14 mouse cellular contexts compared by ENCODE assay signal in the genomic region with DNA sequence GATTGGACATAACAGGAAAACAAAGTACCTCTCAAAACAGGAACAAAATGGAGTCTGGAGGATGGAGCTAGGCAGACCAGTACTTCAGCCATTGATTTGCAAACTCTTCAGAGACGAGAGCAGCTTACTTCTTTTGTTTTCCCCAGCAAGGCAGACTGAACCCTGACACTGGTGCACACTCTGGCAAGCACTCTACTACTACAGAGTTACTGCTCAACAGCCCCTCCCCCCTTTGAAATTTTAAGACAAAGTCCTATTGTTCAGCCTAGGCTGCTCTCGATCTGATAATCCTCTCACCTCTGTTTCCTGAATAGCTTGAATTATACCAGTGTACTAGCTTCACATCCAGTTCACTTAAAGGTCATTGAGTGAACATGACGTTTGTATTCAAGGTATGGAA. TPM values are rescaled to one million over a fixed set of nuclear protein-coding genes. Genes with fewer than 3 reads are reported as not detected.
DNase-seq lines count a peak whose midpoint lies in the region; ATAC-seq lines count a peak whose summit lies in the region.
"Had no signal": no experiment of that assay in that cellular context is flagged by ENCODE, and none has a peak within 500 bp of the region (broad histone marks: within the 10 kb centered on the region; RNA-seq: fewer than 3 reads in every experiment).

No protein-coding gene starts in this region.

- no peak for DNase-seq in lung, adult 18-20 months
- DNase-seq in embryo, embryonic 10.5 days (ENCODE audit: low spot score) = peak; percentile 45
- no peak for DNase-seq in cerebellum, postnatal 36 days
- DNase-seq: gastrocnemius, postnatal 36 days; heart, postnatal 10 days; kidney, postnatal 4 days; thymus, adult 2 months had no signal

- 8% methylated on average over 3 of the region's 3 CpGs for WGBS in lung, embryonic 16.5 days
- under 1% methylated on average over 3 of the region's 3 CpGs for WGBS in forebrain, embryonic 15.5 days
- 17% methylated on average over 3 of the region's 3 CpGs for WGBS in stomach, embryonic 14.5 days

- H3K27ac ChIP-seq in lung, embryonic 16.5 days (ENCODE audit: low read length) = no peak overlapping the region
- H3K27ac ChIP-seq in forebrain, embryonic 15.5 days (replicated peaks) = no peak overlapping the region
- H3K27ac ChIP-seq in stomach, embryonic 14.5 days (ENCODE audit: low read length) = no peak overlapping the region

- ATAC-seq in lung, embryonic 16.5 days (ENCODE audit: low read depth) = peak; percentile 72
- ATAC-seq in forebrain, embryonic 15.5 days (replicated peaks) = 0 out of 2 replicates have a peak, but pooled peaks have one; percentile 53
- peak; percentile 81; the same call in 1 of the 2 replicates for ATAC-seq in stomach, embryonic 14.5 days (ENCODE audit: insufficient number of reproducible peaks, insufficient read depth, low FRiP score, low read depth)
- no peak for ATAC-seq in granulocyte monocyte progenitor cell, adult 5-6 weeks (replicated peaks; ENCODE audit: poor library complexity, severe bottlenecking)
- ATAC-seq: lung, postnatal 0 days had no signal

- H3K4me2 ChIP-seq in lung, embryonic 16.5 days (ENCODE audit: low read depth, low read length) = no peak overlapping the region
- H3K4me2 ChIP-seq in forebrain, embryonic 15.5 days (replicated peaks) = no peak overlapping the region
- no peak overlapping the region for H3K4me2 ChIP-seq in stomach, embryonic 14.5 days (replicated peaks; ENCODE audit: low read depth, low read length)

- H3K9me3 ChIP-seq in lung, embryonic 16.5 days (ENCODE audit: control insufficient read depth, low read length) = no peaks in the 10 kb centered on the region
- no peaks in the 10 kb centered on the region for H3K9me3 ChIP-seq in forebrain, embryonic 15.5 days
- no peaks in the 10 kb centered on the region for H3K9me3 ChIP-seq in stomach, embryonic 14.5 days (ENCODE audit: control insufficient read depth, low read depth, low read length)
- H3K9me3 ChIP-seq: G1E had no signal

- no peak overlapping the region for H3K4me3 ChIP-seq in lung, embryonic 16.5 days (ENCODE audit: low read length)
- H3K4me3 ChIP-seq in forebrain, embryonic 15.5 days = no peak overlapping the region
- no peak overlapping the region for H3K4me3 ChIP-seq in stomach, embryonic 14.5 days (ENCODE audit: low read depth, low read length)

- no peaks in the 10 kb centered on the region for H3K36me3 ChIP-seq in lung, embryonic 16.5 days (ENCODE audit: control insufficient read depth, insufficient read depth, low read length)
- H3K36me3 ChIP-seq in forebrain, embryonic 15.5 days = no peaks in the 10 kb centered on the region
- H3K36me3 ChIP-seq in stomach, embryonic 14.5 days (ENCODE audit: control insufficient read depth, insufficient read depth, low read length) = no peaks in the 10 kb centered on the region
- H3K36me3 ChIP-seq: G1E had no signal

- H3K4me1 ChIP-seq in lung, embryonic 16.5 days (replicated peaks; ENCODE audit: control insufficient read depth, insufficient read depth, low read length) = no peaks in the 10 kb centered on the region
- H3K4me1 ChIP-seq in forebrain, embryonic 15.5 days = no peaks in the 10 kb centered on the region
- no peaks in the 10 kb centered on the region for H3K4me1 ChIP-seq in stomach, embryonic 14.5 days (ENCODE audit: control insufficient read depth, insufficient read depth, low read length)

- H3K9ac ChIP-seq in lung, embryonic 16.5 days (ENCODE audit: low read length) = no peak overlapping the region
- H3K9ac ChIP-seq in forebrain, embryonic 15.5 days (replicated peaks) = no peak overlapping the region
- H3K9ac ChIP-seq in stomach, embryonic 14.5 days (replicated peaks; ENCODE audit: low read depth, low read length) = no peak overlapping the region

- H3K27me3 ChIP-seq in lung, embryonic 16.5 days (ENCODE audit: control insufficient read depth, insufficient read depth, low read depth, low read length) = no peaks in the 10 kb centered on the region
- no peaks in the 10 kb centered on the region for H3K27me3 ChIP-seq in forebrain, embryonic 15.5 days
- no peaks in the 10 kb centered on the region for H3K27me3 ChIP-seq in stomach, embryonic 14.5 days (ENCODE audit: control insufficient read depth, insufficient read depth, low read length)

RNA-seq across cellular contexts. Expression of a gene that starts 30.4 kb away (rescaled TPM):
- 3.7 and 4.7 TPM in 2 replicates for polyA plus RNA-seq in lung, embryonic 16.5 days (2015; fragmentation: Nextera tagmentation; extraction: Ambion mirVana)
- polyA plus RNA-seq in forebrain, embryonic 15.5 days (2015; fragmentation: Nextera tagmentation; extraction: Ambion mirVana) = 13.9 and 16.6 TPM in 2 replicates
- 11.9 and 13.6 TPM in 2 replicates for polyA plus RNA-seq in stomach, embryonic 14.5 days (2014; fragmentation: Nextera tagmentation; extraction: Ambion mirVana)
- not detected in 2 replicates for total RNA-seq in granulocyte monocyte progenitor cell, adult 5-6 weeks (2014; fragmentation: Nextera tagmentation)
- not detected in 2 replicates for total RNA-seq in granulocyte monocyte progenitor cell, adult 5-6 weeks (2017)
- total RNA-seq: gastrocnemius, postnatal 36 days had no signal
- polyA plus RNA-seq: G1E had no signal

RNA-seq across cellular contexts. Expression of a gene that starts 32.4 kb away (rescaled TPM):
- polyA plus RNA-seq in lung, embryonic 16.5 days (2015; fragmentation: Nextera tagmentation; extraction: Ambion mirVana) = 0.23 TPM in 1 of 2 replicates, not detected in the other
- polyA plus RNA-seq in forebrain, embryonic 15.5 days (2015; fragmentation: Nextera tagmentation; extraction: Ambion mirVana) = 0.49 and 1.3 TPM in 2 replicates
- 0.41 TPM in 1 of 2 replicates, not detected in the other for polyA plus RNA-seq in stomach, embryonic 14.5 days (2014; fragmentation: Nextera tagmentation; extraction: Ambion mirVana)
- total RNA-seq in granulocyte monocyte progenitor cell, adult 5-6 weeks (2014; fragmentation: Nextera tagmentation) = not detected in 2 replicates
- not detected in 2 replicates for total RNA-seq in granulocyte monocyte progenitor cell, adult 5-6 weeks (2017)
- total RNA-seq: adrenal gland, adult 18-20 months; G1E; gastrocnemius, postnatal 36 days; heart, postnatal 10 days had no signal
- polyA plus RNA-seq: G1E; lung, postnatal 0 days; thymus, adult 2 months had no signal
